Mouse (Mus musculus) heart, postnatal 14 days (tissue): ENCODE results near the gene Luzp4. TPM values are rescaled to one million over a fixed set of nuclear protein-coding genes. Genes with fewer than 3 reads are reported as not detected.
"Not testable (repeated sequence)": the region's sequence is repeated elsewhere in the genome, so short reads cannot be mapped to it uniquely, and the experiment has no call there.

Experiments used
- DNase-seq, 2 experiments: peaks; one replicate each; pipeline ENCODE4 v3.0.0; 2021 to 2022
- intact Hi-C: fragments of 180-260 bp; cut with DNase I; formaldehyde crosslinking; loops from one replicate; pipeline ENCODE4 v1.15.1; 2025
- long read RNA-seq, 2 experiments: library from polyadenylated mRNA; stranded (forward); transcript quantifications; one replicate each; pipeline ENCODE4 v2.0.0; 2021
- total RNA-seq, 2 experiments: library from RNA; stranded (reverse); gene quantifications; 2 replicates each; pipeline ENCODE4 v1.2.3; 2021

Luzp4 gene
- total RNA-seq = not detected
- long read RNA-seq, experiment 1 = 0 reads
- long read RNA-seq, experiment 2 = 0 reads

DNA sequence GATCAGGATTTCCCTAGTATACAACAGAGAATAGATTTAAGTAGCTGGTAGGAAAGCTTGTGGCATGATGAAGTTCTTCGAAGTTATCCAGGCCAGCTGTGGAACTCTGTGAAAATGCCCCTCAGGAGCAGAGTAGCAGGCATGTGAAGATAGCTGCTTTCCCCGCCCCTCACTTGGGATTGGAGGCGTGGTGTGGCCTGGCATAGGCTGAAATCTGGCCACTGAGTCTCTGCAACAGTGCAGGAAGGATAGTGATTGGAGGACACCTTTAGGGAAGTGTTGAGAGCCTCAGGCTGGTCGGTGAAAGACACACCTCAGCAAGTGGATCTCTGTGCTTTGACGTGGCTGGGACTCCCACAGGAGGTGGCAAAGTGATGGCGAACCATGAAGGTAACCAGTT lies at the start of gene Luzp4:
Gene Luzp4 (plus strand): TSS at position 301 of the 400 bp plus-strand sequence.
- DNase-seq, intact Hi-C loops: not testable (repeated sequence)

DNA sequence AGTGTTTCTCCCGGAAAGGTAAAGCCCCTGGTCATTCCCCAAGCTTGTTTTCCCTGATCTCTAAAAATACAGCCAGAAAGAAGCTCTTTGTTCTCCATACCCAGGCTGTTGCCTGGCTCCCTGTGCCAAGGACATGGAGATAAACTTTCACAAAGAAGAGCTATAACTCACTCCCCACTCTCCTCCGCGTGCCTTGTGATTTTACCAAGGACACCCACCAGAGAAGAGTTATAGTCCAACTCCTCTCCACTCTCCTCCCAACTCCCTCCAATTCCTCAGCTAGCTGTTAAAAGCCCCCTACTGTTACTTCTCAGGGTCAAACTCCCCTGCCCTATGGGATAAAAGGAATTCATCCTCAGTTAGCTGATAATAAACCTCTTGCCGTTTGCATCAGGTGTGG lies 15.6 kb upstream of the Luzp4 start:
- DNase-seq, intact Hi-C loops: not testable (repeated sequence)

Other genes with a start within 250 kb of the Luzp4 start
- not detected for gene Gm8334, start 242.5 kb upstream of the Luzp4 start, total RNA-seq
- not detected for gene Gm15127, start 194.0 kb upstream of the Luzp4 start, total RNA-seq
- gene Ott, start 216.6 kb downstream of the Luzp4 start, total RNA-seq = not detected